Mouse (Mus musculus): ENCODE measurements at regions not wholly inside any gene's neighbourhood (a gene's known extent, or its start where the extent isn't known, plus 50 kb on each side); places are given as distances from the start of the nearest gene placed in this dataset.

DNA sequence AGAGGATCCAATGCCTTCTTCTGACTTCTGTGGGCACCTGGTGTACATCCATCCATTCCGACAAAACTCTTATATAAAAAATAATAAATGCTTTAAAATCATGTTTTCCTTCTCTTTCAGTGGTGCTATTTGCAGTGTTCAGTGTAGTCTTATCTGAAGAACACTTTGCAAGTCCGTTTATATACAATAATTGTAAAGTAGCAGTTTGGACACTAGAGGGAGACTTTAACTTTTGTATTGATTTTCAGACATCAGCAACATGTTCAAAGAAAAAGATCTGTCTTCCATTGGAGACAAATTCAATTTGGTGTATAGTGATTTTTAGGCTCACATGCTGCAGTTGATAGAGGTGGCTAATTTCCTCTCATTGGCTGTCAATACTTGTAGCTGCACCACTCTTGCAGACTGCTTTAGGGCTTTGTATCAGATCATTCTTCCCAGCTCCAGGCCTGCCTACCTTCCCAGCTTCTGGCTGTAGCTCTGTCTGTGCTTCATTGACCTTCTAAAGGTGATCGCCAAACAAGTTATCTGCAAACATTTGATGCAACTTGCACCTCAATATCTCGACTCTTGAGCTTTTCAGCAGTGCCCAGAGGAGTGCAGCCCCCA lies 74.8 kb upstream of the Sult1c1 start:
- ATAC-seq (replicated peaks; ENCODE audit: low read depth, poor library complexity, severe bottlenecking) = no peak

DNA sequence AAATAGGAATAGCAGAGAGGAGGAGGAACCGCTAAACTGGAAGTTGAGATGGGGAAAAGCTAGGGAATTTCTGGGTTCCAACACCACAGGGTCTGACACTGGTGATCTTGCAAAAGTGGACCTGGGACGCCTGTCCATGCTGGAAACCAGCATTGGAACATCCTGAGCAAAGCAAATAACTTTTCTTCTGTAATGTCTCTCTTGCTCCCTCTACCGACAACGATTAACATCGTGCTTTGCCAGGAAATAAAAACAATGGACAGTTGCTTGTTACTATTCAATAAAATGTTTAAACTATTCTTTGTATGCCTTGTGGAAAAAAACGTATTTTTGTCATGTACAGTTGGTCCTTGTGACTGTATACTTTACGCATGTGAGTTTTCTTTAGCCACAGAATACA lies 70.8 kb upstream of the Sult1c1 start:
- 0 out of 2 replicates have a peak, but pooled peaks have one; percentile 15 for ATAC-seq (replicated peaks; ENCODE audit: low read depth, poor library complexity, severe bottlenecking)

Measured in common myeloid progenitor, adult 5-6 weeks (primary cell).